Mouse (Mus musculus) bone marrow macrophage, adult 2 months (primary cell): ENCODE measurements at regions not wholly inside any gene's neighbourhood (a gene's known extent, or its start where the extent isn't known, plus 50 kb on each side); places are given as distances from the start of the nearest gene placed in this dataset.

Experiments used
- CTCF ChIP-seq: IDR thresholded peaks from 2 replicates; pipeline ENCODE4 v1.5.1; 2012; ENCODE audit warnings: low read depth, mild to moderate bottlenecking, low read length, moderate library complexity
- POLR2A ChIP-seq: IDR thresholded peaks from 2 replicates; pipeline ENCODE4 v1.6.1; 2012; ENCODE audit warnings: mild to moderate bottlenecking, low read depth, low read length, borderline replicate concordance

- TF ChIP-seq CTCF = no peak
- TF ChIP-seq POLR2A = no peak
These were observed 334.6 kb downstream of the Sox4 start for GRCm38 (mm10) chr13:28618961-28619360.
